Mouse (Mus musculus) myocyte (in vitro differentiated cells): ENCODE measurements around the gene Ccdc188.

Source experiments
- CEBPB ChIP-seq: IDR thresholded peaks from 2 replicates; pipeline ENCODE4 v1.6.1; 2011; ENCODE audit warnings: mild to moderate bottlenecking, moderate library complexity; ENCODE audit not compliant: poor library complexity, insufficient read depth, severe bottlenecking
- E2F4 ChIP-seq: IDR thresholded peaks from one replicate; pipeline ENCODE4 v1.6.1; 2011; ENCODE audit warnings: mild to moderate bottlenecking, control low read depth, moderate library complexity; ENCODE audit not compliant: insufficient read depth
- MAX ChIP-seq: IDR thresholded peaks from one replicate; pipeline ENCODE4 v1.6.1; 2011; ENCODE audit warnings: low read depth, mild to moderate bottlenecking, control low read depth
- MYOG ChIP-seq, 3 experiments: IDR thresholded peaks; one replicate each; pipeline ENCODE4 v1.6.1; 2011; ENCODE audit warnings: control low read depth in 2 of 3, low read depth in 2 of 3, mild to moderate bottlenecking in 2 of 3; ENCODE audit not compliant: insufficient read length in 2 of 3, control insufficient read depth in 1 of 3, insufficient read depth in 1 of 3
- POLR2A ChIP-seq: IDR thresholded peaks from one replicate; pipeline ENCODE4 v1.6.1; 2011; ENCODE audit warnings: low read depth, mild to moderate bottlenecking, control low read depth, moderate library complexity; ENCODE audit not compliant: insufficient read length
- POLR2AphosphoS2 ChIP-seq: IDR thresholded peaks from one replicate; pipeline ENCODE4 v1.6.1; 2011; ENCODE audit warnings: low read depth, control low read depth; ENCODE audit not compliant: insufficient read length
- SRF ChIP-seq: IDR thresholded peaks from one replicate; pipeline ENCODE4 v1.6.1; 2011; ENCODE audit warnings: low read depth; ENCODE audit not compliant: control insufficient read depth, insufficient read length
- TCF12 ChIP-seq: IDR thresholded peaks from one replicate; pipeline ENCODE4 v1.6.1; 2011; ENCODE audit warnings: mild to moderate bottlenecking, control low read depth; ENCODE audit not compliant: poor library complexity, insufficient read depth, severe bottlenecking
- USF1 ChIP-seq: IDR thresholded peaks from one replicate; pipeline ENCODE4 v1.6.1; 2011; ENCODE audit warnings: low read depth, mild to moderate bottlenecking, control low read depth, moderate library complexity

- peak; percentile 51 for TF ChIP-seq POLR2A
- TF ChIP-seq MYOG (IDR thresholded peaks at IDR 0.05; ENCODE audit: control insufficient read depth in 1 of 3, insufficient read depth in 1 of 3, insufficient read length in 2 of 3, low read depth in 2 of 3): no peak
- no peak for TF ChIP-seq E2F4
- no peak for TF ChIP-seq USF1
- no peak for TF ChIP-seq MAX
- no peak for TF ChIP-seq SRF
- peak; percentile 46 for TF ChIP-seq POLR2AphosphoS2
- TF ChIP-seq TCF12: no peak
- no peak for TF ChIP-seq CEBPB
Measured at GRCm38 (mm10) chr16:18234671-18235388, 17.2 kb downstream of the Ccdc188 start, which contains the start of gene Zdhhc8.
